Mouse (Mus musculus): ENCODE results near the gene Orm1. TPM values are rescaled to one million over a fixed set of nuclear protein-coding genes. Genes with fewer than 3 reads are reported as not detected.

Gene Orm1
- polyA plus RNA-seq, 2 experiments from 2014 or later = not detected

- ATAC-seq = no peak
These were observed 12.7 kb downstream of the Orm1 start for GRCm38 (mm10) chr4:63356981-63357570.

DNA sequence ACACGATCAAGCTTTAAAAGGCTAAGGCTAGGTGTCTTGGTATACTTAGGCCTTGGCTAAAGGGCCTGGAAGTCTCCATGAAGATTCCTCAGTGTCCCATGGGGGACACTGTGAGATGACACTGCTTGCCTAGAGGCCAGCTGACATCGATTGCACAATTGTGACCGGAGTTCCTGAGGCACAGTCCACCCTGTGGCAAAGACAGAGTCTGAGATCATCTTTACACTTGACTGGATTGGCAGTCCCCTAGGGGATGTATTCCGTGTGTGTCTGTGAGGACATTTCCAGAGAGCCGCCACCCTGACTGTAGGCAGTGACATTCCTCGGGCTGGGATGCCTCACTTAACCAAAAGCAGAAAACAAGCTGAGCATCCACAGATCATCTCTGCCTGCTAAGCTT lies 15.5 kb downstream of the Orm1 start:
- ATAC-seq = no peak

DNA sequence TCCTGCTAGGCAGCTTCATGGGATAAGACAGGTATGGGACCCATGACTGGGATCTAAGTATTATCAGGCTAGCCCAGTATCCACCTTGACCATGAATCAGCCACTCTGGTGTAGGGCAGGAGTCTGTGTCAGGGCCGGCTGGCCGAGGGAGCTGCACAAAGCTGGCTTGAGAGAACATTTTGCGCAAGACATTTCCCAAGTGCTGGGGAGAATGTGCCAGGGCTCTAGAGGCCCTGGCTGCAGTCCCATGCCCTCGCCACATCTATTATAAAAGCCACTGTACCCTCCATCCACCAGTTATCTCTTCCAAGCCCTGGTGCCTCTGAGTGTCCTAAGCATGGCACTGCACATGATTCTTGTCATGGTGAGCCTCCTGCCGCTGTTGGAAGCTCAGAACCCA lies 17.8 kb downstream of the Orm1 start, which contains the start of gene Orm2:
TSS of gene Orm2 (plus strand) at position 300 of the 400 bp plus-strand sequence.
- ATAC-seq = no peak

DNA sequence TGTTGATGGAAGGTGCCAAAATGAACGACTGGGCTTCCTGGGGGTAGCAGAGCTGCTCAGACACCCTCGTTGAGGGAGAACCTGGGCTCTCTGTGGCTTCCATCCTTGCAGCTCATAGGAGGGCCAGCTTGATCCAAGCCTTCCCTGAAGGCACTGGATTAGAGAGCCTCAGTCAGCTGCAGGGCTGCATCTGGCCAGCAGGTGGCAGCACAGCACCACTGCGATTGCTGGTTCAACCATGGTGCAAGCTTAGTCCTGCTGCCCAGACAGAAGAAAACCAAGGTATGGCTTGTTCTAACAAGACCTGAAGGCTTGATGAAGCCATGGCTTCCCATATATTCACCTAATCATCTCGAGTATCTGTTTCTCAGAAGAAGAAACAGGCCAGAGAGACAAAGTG lies 24.2 kb downstream of the Orm1 start:
- peak; percentile 70 for ATAC-seq

GRCm38 (mm10) chr4:63370897-63371296 lies 26.5 kb downstream of the Orm1 start:
- ATAC-seq = no peak

DNA sequence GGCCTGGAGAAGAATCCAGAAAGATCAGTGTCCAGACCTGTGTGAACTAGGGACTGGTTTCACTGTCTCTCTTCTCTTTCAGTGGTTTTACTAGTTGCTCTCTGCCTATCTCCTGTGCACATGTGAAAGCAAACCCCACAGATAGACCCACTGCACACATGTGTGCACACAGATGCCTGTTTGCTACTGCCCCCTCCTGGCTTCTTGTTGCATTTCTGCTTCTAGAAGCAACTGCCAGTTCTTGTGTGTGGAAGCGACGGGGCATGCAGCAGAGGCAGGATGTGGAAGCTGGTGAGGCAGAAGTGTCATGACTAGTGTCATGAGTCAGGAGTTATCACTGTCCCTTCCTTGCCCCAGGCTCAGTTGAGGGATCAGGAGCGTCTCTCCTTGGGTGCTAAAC lies 27.5 kb downstream of the Orm1 start:
- ATAC-seq = peak; percentile 65

DNA sequence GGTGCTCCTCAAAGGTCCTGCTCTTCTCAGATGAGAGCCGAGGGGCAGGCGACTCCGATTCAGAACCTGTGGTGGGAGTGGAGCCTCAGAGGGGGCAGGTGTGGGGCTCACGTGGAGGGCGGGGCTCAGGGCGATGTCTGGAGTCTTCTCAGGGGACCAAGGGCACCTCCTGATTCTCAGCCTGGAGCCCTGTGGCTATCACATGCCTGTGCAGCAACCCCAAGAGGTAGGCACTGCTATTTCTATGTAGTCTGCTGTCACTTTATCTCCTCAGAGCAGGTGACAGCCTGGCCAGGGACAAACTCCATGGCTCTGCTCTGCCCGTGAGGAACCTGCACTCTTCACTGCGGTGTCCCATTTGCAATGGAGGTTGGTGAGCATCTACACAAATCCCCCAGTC lies 29.0 kb downstream of the Orm1 start:
- no peak for ATAC-seq

GRCm38 (mm10) chr4:63374331-63374730 lies 30.0 kb downstream of the Orm1 start:
- ATAC-seq = no peak

GRCm38 (mm10) chr4:63375367-63375766 lies 31.0 kb downstream of the Orm1 start:
- no peak for ATAC-seq

- no peak for ATAC-seq
These were observed 33.1 kb downstream of the Orm1 start for GRCm38 (mm10) chr4:63377483-63377882.

DNA sequence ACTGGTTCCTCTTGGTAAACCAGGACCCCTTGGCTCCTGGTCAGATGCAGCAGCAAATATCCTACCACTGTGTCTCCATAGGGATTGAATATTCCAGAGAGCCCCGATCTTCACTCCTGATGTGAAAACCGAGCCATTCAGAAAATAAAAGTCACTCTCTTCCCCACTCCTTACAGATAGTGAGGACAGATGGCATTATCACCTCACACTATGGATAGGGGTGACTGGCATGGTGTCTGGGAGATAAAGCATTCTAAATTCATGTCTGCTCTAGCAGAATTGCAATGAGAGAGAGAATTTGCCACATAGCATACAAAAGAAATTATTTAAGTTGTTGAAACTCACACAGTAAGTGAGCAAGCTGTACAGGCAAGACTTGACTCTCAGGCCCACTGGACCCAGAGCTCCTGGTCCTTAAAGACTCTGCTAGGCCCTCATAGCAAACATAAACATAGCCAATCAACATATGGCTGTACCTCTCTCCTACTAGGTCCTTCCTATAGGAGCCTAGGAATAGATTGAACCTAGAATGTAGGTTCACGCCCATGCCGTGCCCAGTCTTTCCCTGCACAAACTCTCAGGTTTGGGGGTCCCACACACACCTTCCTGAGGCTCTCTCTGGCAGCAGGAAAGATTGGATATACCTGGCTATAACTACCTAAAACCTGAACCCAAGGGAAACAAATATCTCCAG lies 38.5 kb downstream of the Orm1 start:
- ATAC-seq = no peak

- ATAC-seq = no peak
These were observed 39.1 kb downstream of the Orm1 start for GRCm38 (mm10) chr4:63383474-63383873.

- ATAC-seq = no peak
These were observed 39.9 kb downstream of the Orm1 start for GRCm38 (mm10) chr4:63384262-63384661.

DNA sequence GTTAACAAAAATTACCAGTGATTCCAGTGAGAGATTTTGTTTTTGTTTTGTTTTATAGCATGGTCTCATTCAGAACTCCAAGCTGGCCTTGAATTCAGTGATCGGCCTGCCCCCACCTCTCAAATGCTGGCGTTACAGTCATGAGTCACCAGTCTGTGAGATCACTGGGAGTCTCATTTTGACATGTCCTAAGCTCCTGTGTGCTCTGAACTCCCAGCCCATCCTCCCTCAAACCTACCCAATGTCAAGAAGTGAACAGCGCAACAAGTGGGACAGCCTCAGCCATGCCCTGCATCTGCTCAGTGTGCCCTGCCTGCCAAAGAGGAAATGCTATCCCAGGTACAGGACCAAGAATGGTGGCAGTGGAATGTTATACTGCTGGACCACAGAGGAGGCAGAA lies 40.9 kb downstream of the Orm1 start:
- peak; percentile 7 for ATAC-seq

- ATAC-seq = peak; percentile 83
These were observed 41.4 kb downstream of the Orm1 start for GRCm38 (mm10) chr4:63385784-63386183.

- ATAC-seq = no peak
These were observed 43.7 kb downstream of the Orm1 start for GRCm38 (mm10) chr4:63388029-63388428.

- ATAC-seq = peak; percentile 42
These were observed 44.9 kb downstream of the Orm1 start for GRCm38 (mm10) chr4:63389121-63389886.

- ATAC-seq = no peak
These were observed 45.6 kb downstream of the Orm1 start for GRCm38 (mm10) chr4:63389887-63390528.

- ATAC-seq = peak; percentile 78
These were observed 47.0 kb downstream of the Orm1 start for GRCm38 (mm10) chr4:63391322-63391721.
